In the genomic region with DNA sequence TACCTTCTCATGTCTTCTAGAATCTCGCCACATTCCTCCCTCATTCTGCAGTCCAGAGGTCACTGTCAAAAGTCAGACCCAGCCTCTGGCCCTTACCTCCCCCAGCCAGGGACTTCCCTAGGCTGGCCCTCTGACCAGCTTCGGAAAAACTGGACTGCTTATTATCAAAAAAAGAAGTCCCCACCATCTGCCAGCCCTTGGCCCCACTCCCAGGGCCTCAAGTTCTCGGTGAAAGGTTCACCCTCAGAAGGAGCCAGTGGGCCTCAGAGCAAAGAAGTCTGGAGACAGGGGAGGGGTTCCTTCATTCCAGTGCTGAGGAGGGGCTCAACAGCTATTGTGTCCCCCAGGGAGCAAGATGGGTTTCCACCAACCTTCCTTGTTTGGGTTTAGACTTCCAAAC, we compare ENCODE assay signal across 11 mouse cellular contexts. TPM values are rescaled to one million over a fixed set of nuclear protein-coding genes. Genes with fewer than 3 reads are reported as not detected.
DNase-seq lines count a peak whose midpoint lies in the region; ATAC-seq and TF ChIP-seq lines count a peak whose summit lies in the region.
"Had no signal": no experiment of that assay in that cellular context is flagged by ENCODE, and none has a peak within 500 bp of the region (broad histone marks: within the 10 kb centered on the region; RNA-seq: fewer than 3 reads in every experiment).

No protein-coding gene starts in this region.

- no peaks in the 10 kb centered on the region for H3K36me3 ChIP-seq in kidney, postnatal 0 days (ENCODE audit: insufficient read depth, low read length)
- peaks cover 0 to 28% of the 10 kb centered on the region in 2 experiments; a peak in 2 of 4 replicates for H3K36me3 ChIP-seq in MEL (ENCODE audit: control insufficient read depth in 1 of 2, insufficient read depth in 2 of 2, low read length in 2 of 2)
- no peaks in the 10 kb centered on the region for H3K36me3 ChIP-seq in intestine, postnatal 0 days (ENCODE audit: control insufficient read depth, insufficient read depth)
- H3K36me3 ChIP-seq: liver, embryonic 15.5 days had no signal

- intact Hi-C loops in gastrocnemius, postnatal 36 days (cut with DNase I) = no loop called here

- 64% methylated on average over 3 of the region's 3 CpGs for WGBS in kidney, postnatal 0 days
- WGBS in intestine, postnatal 0 days = 30% methylated on average over 3 of the region's 3 CpGs

- H3K79me2 ChIP-seq in MEL (ENCODE audit: control insufficient read depth, insufficient read depth, low read length, poor library complexity) = no peaks in the 10 kb centered on the region

- TF ChIP-seq EP300 in MEL (IDR thresholded peaks at IDR 0.05; ENCODE audit: low read depth in 1 of 2, low read length in 2 of 2) = peak in 1 of 2 experiments; percentile 40; a peak in 2 of 4 replicates

- H3K27me3 ChIP-seq in kidney, postnatal 0 days (ENCODE audit: insufficient read depth, low read length) = no peaks in the 10 kb centered on the region
- no peaks in the 10 kb centered on the region for H3K27me3 ChIP-seq in MEL (ENCODE audit: control insufficient read depth in 1 of 2, insufficient read depth in 2 of 2, low read length in 2 of 2)
- H3K27me3 ChIP-seq in intestine, postnatal 0 days (replicated peaks; ENCODE audit: control insufficient read depth, insufficient read depth, low read length) = no peaks in the 10 kb centered on the region
- H3K27me3 ChIP-seq: liver, embryonic 15.5 days had no signal

- TF ChIP-seq CTCF in kidney, postnatal 0 days (IDR thresholded peaks at IDR 0.05; ENCODE audit: low read depth) = no peak
- no peak for TF ChIP-seq CTCF in MEL (IDR thresholded peaks at IDR 0.05 in 2 of 3, conservative IDR thresholded peaks at IDR 0.05 in 1 of 3; ENCODE audit: control insufficient read depth in 1 of 3, insufficient read depth in 1 of 3, low read depth in 2 of 3, low read length in 3 of 3, poor library complexity in 1 of 3, severe bottlenecking in 1 of 3)
- TF ChIP-seq CTCF in intestine, postnatal 0 days (IDR thresholded peaks at IDR 0.05; ENCODE audit: low read depth) = no peak

- H3K4me2 ChIP-seq in kidney, postnatal 0 days (ENCODE audit: low read length) = peak overlapping the region; percentile 11; the same call in 1 of the 2 replicates
- peak overlapping the region; percentile 4 for H3K4me2 ChIP-seq in intestine, postnatal 0 days (replicated peaks; ENCODE audit: low read depth)
- H3K4me2 ChIP-seq: liver, embryonic 15.5 days had no signal

- DNase-seq in cerebellum, postnatal 14 days = peak; percentile 40 to 47
- no peak for DNase-seq in cerebellum, postnatal 36 days
- DNase-seq in kidney, postnatal 0 days (ENCODE audit: low spot score) = no peak
- DNase-seq in kidney, adult 9 months = no peak
- DNase-seq in MEL (ENCODE audit: low read depth, low spot score) = no peak
- no peak for DNase-seq in thymus, postnatal 0 days (ENCODE audit: low spot score)
- no peak for DNase-seq in gastrocnemius, postnatal 36 days
- DNase-seq: cerebellum, adult 9-10 months; layer of hippocampus, adult 9-11 months had no signal

- H3K4me1 ChIP-seq in kidney, postnatal 0 days (replicated peaks; ENCODE audit: insufficient read depth, low read length) = no peaks in the 10 kb centered on the region
- peaks cover 21 to 56% of the 10 kb centered on the region in 2 experiments for H3K4me1 ChIP-seq in MEL (ENCODE audit: control insufficient read depth in 1 of 2, insufficient read depth in 2 of 2, low read length in 2 of 2)
- peaks cover 5% of the 10 kb centered on the region; the same call in 1 of the 2 replicates for H3K4me1 ChIP-seq in intestine, postnatal 0 days (replicated peaks; ENCODE audit: control insufficient read depth, insufficient read depth, low read length)

- no peak for ATAC-seq in kidney, postnatal 0 days (replicated peaks; ENCODE audit: low FRiP score, low read depth)
- ATAC-seq in intestine, postnatal 0 days = no peak

- H3K9ac ChIP-seq in kidney, postnatal 0 days (ENCODE audit: low read depth, low read length) = no peak overlapping the region
- H3K9ac ChIP-seq in MEL (ENCODE audit: control insufficient read depth, low read depth, low read length, poor library complexity, severe bottlenecking) = no peak overlapping the region
- H3K9ac ChIP-seq in intestine, postnatal 0 days (ENCODE audit: low read depth, low read length) = no peak overlapping the region
- H3K9ac ChIP-seq: liver, embryonic 15.5 days had no signal

- no peak for TF ChIP-seq RAD21 in MEL (IDR thresholded peaks at IDR 0.05; ENCODE audit: low read depth, low read length)

- no peak overlapping the region for H3K27ac ChIP-seq in kidney, postnatal 0 days
- H3K27ac ChIP-seq in MEL (ENCODE audit: control insufficient read depth, low read depth, low read length) = no peak overlapping the region
- no peak overlapping the region for H3K27ac ChIP-seq in intestine, postnatal 0 days (ENCODE audit: low read depth, low read length)
- H3K27ac ChIP-seq: liver, embryonic 15.5 days had no signal

- H3K9me3 ChIP-seq in kidney, postnatal 0 days (replicated peaks; ENCODE audit: low read length) = no peaks in the 10 kb centered on the region
- no peaks in the 10 kb centered on the region for H3K9me3 ChIP-seq in MEL (replicated peaks; ENCODE audit: insufficient read depth, low read length)
- no peaks in the 10 kb centered on the region for H3K9me3 ChIP-seq in intestine, postnatal 0 days (ENCODE audit: control insufficient read depth)
- H3K9me3 ChIP-seq: liver, embryonic 15.5 days had no signal

- no peak for TF ChIP-seq POLR2A in MEL (IDR thresholded peaks at IDR 0.05; ENCODE audit: control insufficient read depth in 1 of 2, insufficient read depth in 1 of 2, low read depth in 1 of 2, low read length in 2 of 2, poor library complexity in 1 of 2)

- no peak overlapping the region for H3K4me3 ChIP-seq in kidney, postnatal 0 days (replicated peaks; ENCODE audit: low read depth, low read length)
- no peak overlapping the region for H3K4me3 ChIP-seq in MEL (ENCODE audit: control insufficient read depth in 1 of 2, insufficient read depth in 1 of 2, low read depth in 2 of 2, low read length in 2 of 2)
- H3K4me3 ChIP-seq in intestine, postnatal 0 days (ENCODE audit: low read depth, low read length) = no peak overlapping the region
- H3K4me3 ChIP-seq: liver, embryonic 15.5 days had no signal

TF ChIP-seq in MEL, 35 proteins besides CTCF, POLR2A, EP300 and RAD21:
- TF ChIP-seq ZKSCAN1 (IDR thresholded peaks at IDR 0.05; ENCODE audit: low read depth, low read length) (no peak), TAL1 (IDR thresholded peaks at IDR 0.05; ENCODE audit: low read length) (peak; percentile 38; the same call in 1 of the 2 replicates), UBTF (IDR thresholded peaks at IDR 0.05; ENCODE audit: borderline replicate concordance, insufficient read depth, low read depth, low read length) (no peak), TCF12 (IDR thresholded peaks at IDR 0.05; ENCODE audit: low read depth, low read length) (peak; percentile 50; the same call in 1 of the 2 replicates)
TF ChIP-seq in MEL: peak in this region for 2.

RNA-seq across cellular contexts. Expression of a gene that starts 0.8 kb away (rescaled TPM):
- 17.5 and 20.3 TPM in 2 replicates for polyA plus RNA-seq in kidney, postnatal 0 days (2015; fragmentation: Nextera tagmentation; extraction: Ambion mirVana)
- 8.1 and 10.5 TPM in 2 replicates for total RNA-seq in MEL (2012; rRNA removed)
- polyA plus RNA-seq in MEL (2012; ENCODE audit: insufficient read depth in 1 of 2, insufficient read length in 2 of 2, low read depth in 1 of 2, low replicate concordance in 2 of 2, missing spikeins in 1 of 2) = 10 to 100 TPM in 1 of 2 experiments, not detected in 1; 19.7 TPM
- 29.9 and 30.3 TPM in 2 replicates for polyA plus RNA-seq in intestine, postnatal 0 days (2015; fragmentation: Nextera tagmentation; extraction: Ambion mirVana)
- polyA plus RNA-seq in thymus, postnatal 0 days (2015; fragmentation: Nextera tagmentation; extraction: Ambion mirVana) = 40.6 and 40.8 TPM in 2 replicates
- total RNA-seq in gastrocnemius, postnatal 36 days (2021) = 10 to 100 TPM; 29.7 to 32.3 TPM

RNA-seq across cellular contexts. Expression of a gene that starts 59.7 kb away (rescaled TPM):
- 1,362 and 1,474 TPM in 2 replicates for polyA plus RNA-seq in kidney, postnatal 0 days (2015; fragmentation: Nextera tagmentation; extraction: Ambion mirVana)
- total RNA-seq in MEL (2012; rRNA removed) = 0.12 TPM in 1 of 2 replicates, not detected in the other
- polyA plus RNA-seq in MEL (2012; ENCODE audit: insufficient read depth in 1 of 2, insufficient read length in 2 of 2, low read depth in 1 of 2, low replicate concordance in 2 of 2, missing spikeins in 1 of 2) = under 1 TPM in 1 of 2 experiments, not detected in 1; 0.15 TPM
- 6,664 and 6,785 TPM in 2 replicates for polyA plus RNA-seq in intestine, postnatal 0 days (2015; fragmentation: Nextera tagmentation; extraction: Ambion mirVana)
- polyA plus RNA-seq in thymus, postnatal 0 days (2015; fragmentation: Nextera tagmentation; extraction: Ambion mirVana) = 17.0 and 20.4 TPM in 2 replicates
- 10 to 100 TPM; 27.6 to 44.7 TPM for total RNA-seq in gastrocnemius, postnatal 36 days (2021)

Comparison
In these comparisons a context has a peak if more than half of its experiments do, and no peak if none do; other contexts are left out.
1. DNase-seq: peak in cerebellum, postnatal 14 days (2 of 2); none in cerebellum, postnatal 36 days (0 of 2), kidney, postnatal 0 days (single experiment), kidney, adult 9 months (single experiment), MEL (single experiment), thymus, postnatal 0 days (single experiment) and gastrocnemius, postnatal 36 days (0 of 2).
2. RNA of a gene that starts 59.7 kb away (polyA plus RNA-seq): 6,664 to 6,785 TPM in intestine, postnatal 0 days and 1,362 to 1,474 TPM in kidney, postnatal 0 days; 17.0 to 20.4 TPM in thymus, postnatal 0 days and 0.15 TPM in MEL; every median in the first group is over 10 times any median in the second.